Mouse (Mus musculus) lung, postnatal 4 days (tissue): ENCODE results near the gene Ncapd2.
"Not testable (repeated sequence)": the region's sequence is repeated elsewhere in the genome, so short reads cannot be mapped to it uniquely, and the experiment has no call there.

Source experiments
- DNase-seq, 2 experiments: peaks; one replicate each; pipeline ENCODE4 v3.0.0; 2021

The Ncapd2 gene

DNA sequence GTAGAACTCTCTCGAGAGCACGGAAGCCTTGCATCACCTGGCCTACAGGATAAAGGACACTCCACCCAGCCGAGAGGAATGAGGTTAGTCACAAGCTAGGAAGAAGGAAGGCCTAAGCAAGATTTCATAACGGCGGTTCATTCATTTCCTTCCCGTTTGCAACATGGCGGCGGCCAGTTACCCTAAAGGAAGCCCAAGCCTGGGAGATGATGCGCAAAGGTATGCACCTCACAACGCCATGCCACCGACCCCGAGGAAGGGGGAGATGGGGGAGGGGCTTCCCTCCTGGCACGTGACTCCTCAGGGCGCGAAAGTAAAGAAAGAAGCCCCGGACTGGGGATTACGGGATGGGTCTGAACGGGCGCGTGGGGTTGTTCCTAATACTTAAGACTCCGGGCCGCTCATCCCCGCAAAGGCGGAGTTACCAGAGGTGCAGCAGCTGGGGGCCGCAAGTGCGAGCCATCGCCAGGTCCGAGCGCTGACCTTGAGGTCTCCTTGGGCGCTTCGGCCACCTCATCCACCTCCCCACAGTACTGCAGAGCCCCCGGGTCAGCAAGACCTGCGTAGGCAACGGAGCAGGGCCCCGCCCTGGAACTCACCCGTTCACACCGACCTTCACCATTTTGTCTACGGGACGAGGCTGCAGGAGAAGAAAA, 26.7 kb downstream of the Ncapd2 start:
- DNase-seq: peak; percentile 73 to 74

DNA sequence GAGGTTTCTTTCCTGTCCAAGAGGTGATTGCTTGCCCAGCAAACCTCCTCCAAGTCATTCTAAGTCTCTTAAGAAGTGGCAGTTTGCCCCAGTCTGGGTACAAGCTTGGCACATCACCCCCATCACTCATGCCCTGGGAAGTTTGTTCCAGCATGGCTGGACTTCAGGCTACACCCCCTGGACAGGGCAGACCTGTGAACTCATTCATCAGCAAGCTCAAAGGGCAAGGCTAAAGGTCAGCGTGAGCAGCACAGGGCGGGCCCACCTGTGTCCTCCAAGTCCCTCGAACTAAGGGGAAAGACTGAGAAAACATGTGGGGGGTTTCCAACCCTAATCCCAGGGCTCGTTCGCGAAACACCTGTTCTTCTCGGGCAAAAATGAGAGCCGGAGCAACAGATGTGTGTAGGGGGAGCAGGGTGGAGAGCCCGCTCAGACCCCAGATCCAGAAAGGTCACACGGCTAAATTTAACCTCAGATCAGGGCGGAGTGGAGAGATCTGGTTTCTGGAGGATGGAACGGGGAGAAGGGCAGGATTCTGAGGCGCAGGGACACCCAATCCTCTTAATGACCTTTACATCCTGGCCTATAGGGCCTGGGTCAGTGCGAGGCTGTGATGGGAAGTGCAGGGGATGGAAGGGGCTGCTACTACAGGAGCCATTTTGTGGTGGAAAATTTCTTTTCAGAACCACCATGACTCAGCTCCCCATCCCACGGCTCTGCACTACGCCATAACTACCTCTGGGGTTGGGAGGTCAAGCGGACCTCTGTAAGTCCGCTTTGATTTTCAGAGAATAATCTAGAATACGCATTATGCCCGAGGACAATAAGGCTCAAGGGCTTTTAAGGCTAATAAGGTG, 27.5 kb downstream of the Ncapd2 start:
- DNase-seq: peak in 1 of 2 experiments; percentile 24

DNA sequence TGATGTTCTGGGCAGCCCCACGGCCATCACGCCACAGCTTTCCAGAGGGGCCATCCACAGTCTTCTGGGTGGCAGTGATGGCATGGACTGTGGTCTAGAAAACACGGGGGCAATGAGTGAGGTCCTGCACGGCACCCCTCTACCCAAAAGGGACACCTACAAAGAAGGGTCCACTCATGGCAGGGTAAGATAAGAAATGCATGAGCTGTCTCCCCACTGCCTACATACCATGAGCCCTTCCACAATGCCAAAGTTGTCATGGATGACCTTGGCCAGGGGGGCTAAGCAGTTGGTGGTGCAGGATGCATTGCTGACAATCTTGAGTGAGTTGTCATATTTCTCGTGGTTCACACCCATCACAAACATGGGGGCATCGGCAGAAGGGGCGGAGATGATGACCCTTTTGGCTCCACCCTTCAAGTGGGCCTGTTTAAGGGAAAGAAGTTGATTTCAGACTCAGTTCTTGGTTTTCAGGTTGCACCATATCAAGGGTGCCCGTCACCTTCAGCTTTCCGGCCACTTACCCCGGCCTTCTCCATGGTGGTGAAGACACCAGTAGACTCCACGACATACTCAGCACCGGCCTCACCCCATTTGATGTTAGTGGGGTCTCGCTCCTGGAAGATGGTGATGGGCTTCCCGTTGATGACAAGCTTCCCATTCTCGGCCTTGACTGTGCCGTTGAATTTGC, 28.7 kb downstream of the Ncapd2 start:
- not testable (repeated sequence) for DNase-seq

DNA sequence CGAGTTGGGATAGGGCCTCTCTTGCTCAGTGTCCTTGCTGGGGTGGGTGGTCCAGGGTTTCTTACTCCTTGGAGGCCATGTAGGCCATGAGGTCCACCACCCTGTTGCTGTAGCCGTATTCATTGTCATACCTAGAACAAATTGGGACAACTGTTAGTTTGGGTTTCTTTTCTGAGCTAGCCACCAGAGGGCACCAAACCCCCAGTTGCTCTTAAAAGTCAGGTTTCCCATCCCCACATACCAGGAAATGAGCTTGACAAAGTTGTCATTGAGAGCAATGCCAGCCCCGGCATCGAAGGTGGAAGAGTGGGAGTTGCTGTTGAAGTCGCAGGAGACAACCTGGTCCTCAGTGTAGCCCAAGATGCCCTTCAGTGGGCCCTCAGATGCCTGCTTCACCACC, 29.5 kb downstream of the Ncapd2 start:
- peak; percentile 64 to 85 for DNase-seq

DNA sequence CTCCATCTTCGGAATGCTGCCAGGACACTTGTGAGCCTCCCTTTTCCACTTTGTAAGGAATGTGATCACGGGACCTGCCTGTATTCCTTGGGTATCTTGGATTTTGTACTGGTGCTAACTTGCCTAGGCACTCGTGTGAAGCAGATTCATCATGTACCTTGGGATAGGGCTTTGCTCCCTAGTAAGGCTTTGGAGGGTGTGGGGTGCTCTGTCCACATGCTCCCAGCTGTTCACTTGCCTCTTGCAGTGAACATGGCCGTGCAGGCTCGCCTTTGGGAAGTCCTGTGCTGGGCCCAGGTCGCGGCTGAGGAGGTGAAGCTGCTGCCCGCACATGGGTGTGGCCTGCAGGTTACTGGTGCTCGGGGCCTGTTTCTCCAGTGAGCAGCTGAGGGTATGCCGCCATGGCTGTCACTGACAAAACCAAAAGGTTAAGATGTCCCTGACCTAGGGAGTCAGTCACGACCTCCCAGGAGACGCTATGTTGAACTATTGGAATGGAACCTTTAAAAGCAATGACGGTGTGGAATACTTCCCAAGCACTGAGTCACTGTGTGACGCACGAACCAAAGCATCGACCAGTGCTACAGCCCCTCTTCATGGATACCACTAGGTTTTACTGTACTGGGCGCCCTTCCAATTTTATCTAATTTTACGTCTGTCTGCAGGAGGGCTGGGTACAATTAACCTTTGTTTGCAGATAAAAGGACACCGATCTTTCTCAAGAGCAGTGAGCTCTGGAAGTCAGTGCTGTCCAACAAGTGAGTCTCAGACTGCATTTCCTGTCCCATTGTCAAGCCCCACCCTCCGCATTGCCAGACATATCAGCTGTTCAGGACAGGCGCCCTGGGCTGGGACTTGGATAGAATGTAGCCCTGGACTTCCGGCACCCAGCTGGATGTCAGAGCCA, 30.4 kb downstream of the Ncapd2 start:
- DNase-seq: peak; percentile 70 to 83

DNA sequence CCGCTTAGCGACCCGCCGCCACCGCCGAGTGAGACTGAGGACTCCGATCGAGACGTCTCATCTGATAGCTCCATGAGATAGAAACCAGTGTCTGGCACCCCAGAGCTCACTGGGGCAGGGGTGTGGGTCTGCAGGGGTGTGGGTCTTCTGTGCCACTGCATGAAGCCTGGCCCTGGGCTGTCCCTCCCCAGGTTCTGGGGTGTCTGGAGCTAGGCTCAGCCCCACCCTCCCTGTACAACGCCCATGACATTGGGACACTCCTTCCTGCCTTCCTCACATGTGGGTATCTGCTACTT, 31.0 kb downstream of the Ncapd2 start:
- no peak for DNase-seq

DNA sequence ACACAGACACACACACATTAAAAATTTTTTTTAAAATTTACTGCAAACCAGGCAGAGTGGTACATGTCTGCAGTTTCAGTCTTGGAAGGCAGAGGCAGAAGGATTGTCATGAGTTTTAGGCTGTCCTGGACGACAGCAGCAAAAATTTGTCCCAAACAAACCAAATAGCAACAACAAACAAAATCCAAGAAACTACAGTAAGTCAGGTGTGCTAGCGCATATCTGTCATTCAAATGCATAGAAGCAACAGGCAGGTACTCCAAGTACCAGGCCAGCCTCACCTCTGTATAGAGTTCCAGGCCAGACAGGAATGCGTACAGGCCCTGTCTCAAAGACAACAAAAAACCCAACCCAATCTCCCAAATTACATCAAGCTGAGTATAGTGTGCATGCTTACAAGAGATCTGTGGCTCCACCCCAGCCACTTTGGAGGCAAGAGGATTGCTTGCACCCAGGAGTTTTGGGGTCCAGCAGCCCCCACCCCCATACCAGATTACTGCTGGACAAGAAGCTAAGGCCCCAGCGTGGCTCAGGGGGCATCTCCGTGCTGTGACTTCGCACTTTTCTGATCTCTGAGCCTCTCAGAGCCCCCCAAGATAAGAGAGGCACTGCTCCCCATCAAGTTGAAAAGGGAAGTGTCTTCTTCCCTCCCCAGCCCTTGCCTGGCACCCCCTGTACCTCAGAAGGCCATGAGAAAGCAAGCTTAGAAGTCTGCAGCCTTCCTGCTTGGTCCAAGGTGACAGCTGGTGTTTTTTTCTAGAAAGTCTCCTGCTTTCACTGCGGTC, 31.5 kb downstream of the Ncapd2 start:
- DNase-seq: no peak

DNA sequence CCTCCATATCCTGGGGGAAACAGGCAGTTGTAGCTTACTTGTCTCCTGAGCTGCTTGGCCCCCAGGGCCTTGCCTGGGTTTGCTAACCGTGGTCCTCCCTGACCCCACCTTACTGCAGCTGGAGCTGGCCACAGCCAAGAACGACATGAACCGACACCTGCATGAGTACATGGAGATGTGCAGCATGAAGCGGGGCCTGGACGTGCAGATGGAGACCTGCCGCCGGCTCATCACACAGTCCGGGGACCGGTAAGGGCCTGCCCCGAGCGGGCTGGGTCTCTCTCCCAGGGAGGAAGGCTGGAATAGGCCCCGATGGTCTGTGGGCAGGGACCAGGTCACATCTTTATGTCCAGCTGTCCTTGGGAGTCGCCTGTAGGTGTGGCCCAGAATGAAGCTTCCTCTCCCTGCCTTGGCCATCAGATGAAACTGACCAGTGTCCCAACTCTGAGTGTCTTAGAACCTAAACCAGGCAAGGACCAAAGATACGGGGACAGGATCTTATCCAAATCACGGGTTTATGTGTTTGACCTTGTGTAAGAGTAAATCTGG, 32.5 kb downstream of the Ncapd2 start:
- no peak for DNase-seq

DNA sequence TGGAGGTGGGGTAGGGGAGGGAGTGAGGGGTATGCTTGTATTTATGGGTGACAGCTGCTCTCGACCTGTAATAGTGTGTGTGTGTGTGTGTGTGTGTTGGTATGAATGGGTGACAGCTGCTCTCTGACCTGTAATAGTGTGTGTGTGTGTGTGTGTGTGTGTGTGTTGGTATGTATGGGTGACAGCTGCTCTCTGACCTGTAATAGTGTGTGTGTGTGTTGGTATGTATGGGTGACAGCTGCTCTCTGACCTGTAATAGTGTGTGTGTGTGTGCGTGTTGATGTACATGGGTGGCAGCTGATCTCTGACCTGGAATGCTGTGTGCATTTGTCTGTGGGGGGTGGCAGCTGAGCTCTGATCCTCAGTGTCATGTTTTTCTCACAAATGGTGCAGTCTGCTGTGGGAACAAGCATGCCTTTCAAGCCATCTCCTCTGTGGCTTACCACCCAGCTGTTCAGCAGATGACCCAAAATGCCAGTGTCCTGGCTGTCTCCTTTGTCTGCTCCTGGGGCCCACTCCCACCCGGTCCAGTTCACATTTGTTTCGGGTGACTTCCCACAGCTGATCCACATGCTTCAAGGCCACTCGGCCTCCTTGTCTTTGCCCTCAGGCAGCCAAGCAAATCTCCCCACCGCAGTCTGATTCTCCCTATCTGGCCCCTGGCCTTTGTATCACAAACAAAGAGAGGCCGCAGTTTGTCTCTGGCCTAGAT, 34.4 kb downstream of the Ncapd2 start:
- DNase-seq: peak in 1 of 2 experiments; percentile 40

DNA sequence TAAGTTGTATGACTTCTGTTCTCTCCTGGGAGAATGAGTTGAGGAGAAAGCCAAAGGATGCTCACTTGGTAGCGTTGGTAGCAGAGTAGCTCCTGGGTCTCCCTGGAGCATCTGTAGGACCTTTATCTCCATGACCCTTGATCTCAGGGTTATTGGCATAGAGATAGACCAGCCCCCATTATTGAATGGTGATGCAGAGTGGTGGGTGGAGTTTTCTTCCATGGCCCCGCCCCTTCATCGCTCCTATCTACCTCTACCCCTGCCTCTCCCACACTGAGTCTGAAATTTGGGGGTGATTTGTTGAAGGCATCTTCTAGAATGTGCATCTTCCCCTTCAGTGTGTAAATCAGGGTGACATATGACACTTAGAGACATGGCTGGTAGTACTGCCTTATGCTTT, 35.0 kb downstream of the Ncapd2 start:
- no peak for DNase-seq

DNA sequence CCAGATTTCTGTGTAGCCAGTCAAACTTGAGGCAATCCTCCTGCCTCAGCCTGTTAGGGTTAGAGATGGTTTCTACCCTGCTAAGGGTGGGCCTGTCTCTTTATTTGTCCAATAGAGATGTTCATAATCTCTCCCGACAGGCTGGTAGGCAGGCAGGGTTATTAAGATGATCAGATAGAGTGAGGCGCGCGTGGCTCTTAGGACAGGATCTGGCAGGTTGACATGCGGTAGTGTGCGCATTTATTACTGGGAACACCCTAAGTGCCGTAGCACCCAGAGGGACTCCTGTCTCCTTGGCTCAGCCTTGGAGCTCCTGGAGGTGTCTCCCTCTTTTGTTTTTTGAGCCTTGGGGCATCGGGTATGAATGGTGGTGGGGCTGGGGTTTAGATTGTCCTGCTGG, 36.2 kb downstream of the Ncapd2 start:
- DNase-seq: no peak

DNA sequence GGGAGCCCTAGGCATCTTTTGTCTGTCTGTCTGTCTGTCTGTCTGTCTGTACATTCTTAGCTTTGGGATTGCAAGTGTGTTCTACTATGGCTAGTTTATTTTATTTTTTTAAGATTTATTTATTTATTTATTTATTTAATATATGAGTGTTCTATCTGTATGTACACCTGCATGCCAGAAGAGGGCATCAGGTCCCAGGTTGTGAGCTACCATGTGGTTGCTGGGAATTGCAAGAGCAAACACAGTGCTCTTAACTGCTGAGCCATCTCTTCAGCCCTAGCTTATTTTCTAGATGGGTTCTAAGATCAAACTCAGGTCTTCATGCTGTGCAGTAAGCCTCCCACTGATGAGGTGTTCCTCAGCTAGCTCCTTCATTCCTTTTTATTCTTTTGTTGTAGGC, 37.0 kb downstream of the Ncapd2 start:
- no peak for DNase-seq

DNA sequence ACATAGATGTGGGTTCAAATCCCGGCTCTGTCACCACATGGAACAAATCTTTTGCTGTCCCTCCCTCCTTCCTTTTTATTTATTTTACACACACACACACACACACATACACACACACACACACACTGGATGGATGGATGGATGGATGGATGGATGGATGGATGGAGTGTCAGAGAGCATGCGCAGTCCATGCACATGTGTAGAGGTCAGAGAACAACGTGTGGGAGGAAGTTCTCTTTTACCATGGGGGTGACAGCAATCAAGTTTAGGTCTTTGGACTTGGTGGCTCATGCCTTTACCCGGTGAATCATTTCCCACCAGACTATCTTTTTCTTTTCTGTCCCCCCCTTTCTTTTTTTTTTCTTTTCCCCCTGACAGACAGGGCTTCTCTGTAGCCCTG, 37.8 kb downstream of the Ncapd2 start:
- no peak for DNase-seq

DNA sequence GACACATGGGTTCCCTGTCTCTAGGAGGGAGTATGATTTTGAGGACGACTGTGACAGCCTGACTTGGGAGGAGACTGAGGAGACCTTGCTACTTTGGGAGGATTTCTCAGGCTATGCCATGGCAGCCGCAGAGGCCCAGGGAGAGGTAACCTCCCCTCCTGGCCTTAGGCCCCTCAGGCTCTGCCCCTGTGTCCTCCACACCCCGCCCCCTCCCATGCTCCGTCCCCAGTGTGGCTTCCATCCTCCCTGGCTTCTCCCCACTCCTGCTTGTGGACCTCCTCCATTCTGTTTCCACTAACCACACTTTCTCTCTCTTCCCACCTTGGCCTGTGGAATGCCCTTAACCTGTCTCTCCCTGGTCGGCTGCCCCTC, 38.5 kb downstream of the Ncapd2 start:
- no peak for DNase-seq

DNA sequence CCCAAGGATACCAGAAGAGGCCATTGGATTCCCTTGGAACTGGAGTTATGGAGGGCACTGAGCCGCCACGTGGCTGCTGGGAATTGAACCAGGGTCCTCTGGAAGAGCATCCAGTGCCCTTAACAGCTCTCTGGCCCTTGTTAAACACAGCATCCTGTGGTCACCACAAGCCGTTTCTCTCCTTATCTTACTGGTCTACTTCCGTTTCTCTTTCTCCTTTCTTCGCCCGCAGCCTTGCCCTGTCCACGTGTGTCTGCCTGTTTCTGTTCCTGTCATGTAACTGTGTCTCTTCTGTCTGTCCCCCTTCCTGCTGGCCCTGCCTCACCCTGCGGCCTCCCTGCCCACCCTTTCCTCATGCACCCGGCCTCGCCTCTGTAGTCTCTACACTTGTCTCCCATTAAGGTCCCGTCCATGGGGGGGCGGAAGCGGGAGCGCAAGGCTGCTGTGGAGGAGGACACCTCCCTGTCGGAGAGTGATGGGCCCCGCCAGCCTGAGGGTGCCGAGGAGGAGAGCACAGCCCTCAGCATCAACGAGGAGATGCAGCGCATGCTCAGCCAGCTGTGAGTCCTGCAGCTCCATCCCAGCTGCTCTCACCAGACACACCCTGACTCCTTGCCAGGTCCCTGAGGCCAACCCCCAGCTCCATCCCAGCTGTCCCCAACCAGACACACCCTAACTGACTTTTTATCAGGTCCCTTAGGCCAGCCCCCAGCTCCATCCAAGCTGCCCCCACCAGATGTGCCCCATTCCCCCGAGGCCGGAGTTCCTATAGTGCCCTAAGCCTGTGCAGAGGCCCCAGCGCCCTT, 39.1 kb downstream of the Ncapd2 start:
- peak; percentile 29 to 56 for DNase-seq

DNA sequence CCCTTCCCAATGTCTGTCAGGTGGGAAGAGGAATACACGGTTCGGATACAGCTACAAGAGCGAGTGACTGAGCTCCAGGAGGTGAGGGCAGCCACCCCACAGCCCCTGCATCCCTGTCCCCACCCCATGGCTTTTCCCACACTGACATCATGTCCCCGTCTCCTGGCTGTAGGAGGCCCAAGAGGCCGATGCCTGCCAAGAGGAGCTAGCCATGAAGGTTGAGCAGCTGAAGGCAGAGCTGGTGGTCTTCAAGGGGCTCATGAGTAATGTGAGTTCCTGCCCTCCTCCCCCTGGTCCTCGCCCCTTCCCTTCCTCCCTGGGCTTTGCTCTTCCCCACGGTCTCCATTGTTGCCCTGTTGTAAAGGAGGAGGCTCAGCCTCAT, 41.9 kb downstream of the Ncapd2 start:
- no peak for DNase-seq

DNA sequence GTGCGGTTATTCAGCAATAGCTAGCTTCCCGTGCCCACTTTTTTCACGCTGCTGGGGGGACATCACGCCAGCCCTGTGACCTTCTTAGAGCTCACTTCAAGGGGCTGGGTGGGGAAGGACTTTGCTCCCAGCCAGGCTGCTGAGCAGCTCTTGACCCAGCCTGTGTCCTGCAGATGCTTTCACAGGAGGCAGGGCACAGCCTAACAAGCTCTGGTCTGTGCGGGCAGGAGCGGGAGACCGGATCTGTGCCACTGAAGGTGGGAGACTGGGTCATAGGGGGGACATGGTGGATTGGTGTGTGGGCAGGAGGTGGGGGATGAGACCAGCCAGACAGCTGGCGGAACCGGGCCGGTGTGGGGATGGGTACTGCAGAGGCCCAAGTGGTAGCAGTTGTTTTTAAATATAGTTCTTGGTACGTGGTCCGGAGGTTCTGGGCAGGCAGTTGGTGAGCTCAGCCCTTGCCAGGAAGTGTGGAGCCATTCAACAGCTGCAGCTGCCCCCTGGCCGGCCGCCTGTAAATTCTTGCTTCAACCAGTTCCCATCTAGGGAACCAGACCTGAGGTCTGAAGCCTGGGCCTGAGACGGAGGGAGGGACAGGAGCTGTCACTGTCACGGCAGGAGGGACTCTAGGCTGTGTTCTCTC, 42.5 kb downstream of the Ncapd2 start:
- DNase-seq: peak; percentile 34 to 71

DNA sequence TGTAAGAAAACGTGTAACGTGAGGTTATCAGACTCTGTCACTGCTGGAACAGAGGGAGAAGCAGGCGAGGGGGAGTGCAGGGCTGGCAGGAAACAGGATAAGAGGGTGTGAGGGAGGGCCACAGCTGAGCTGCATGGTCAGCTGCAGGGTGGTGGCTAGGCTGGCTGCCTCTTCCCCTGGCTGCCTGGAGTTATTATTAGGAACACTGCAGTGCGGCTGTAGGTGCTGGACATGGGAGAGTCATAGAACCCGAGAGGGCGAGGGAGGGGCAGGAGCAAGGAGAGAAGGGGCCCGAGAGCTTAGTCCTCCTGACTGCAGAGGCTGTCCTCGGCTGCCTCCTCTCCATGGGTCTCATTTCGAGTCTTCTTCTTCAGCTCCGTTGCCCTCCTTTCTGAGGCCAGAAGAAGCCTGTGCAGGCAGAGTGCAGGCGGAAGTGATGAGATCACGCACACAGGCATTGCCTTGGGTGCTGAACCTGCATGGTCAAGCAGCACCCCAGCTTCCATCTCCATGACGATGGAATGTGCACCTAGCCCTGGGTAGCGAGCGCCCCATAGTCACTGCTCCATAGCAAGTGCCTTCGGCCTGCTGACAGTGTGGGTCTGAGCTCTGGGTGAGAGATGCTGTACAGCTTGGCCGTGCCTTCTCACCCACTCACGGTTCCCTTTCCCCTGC, 43.1 kb downstream of the Ncapd2 start:
- DNase-seq: peak; percentile 42 to 58

DNA sequence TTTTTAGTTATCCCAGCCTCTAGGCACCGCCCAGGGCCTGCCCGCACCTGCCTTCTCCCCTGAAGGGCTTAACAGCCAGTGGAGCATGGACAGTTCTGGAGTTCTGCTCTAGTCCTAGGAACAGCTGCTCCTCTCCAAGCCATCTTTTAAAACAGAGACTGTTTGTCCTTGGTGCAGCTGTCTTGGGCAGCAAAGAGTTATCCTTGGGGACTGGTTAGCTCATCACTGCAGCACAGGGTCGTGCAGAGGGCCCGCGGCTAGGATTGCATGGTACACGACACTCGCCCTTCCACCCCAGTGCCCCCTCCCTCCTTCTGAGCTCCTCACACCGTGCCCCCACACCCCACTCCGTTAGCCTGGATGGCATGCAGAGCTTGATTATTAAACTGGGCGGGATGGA, 44.2 kb downstream of the Ncapd2 start:
- DNase-seq: no peak
